Mouse (Mus musculus): ENCODE data around the gene Emc8.

Emc8 gene

GRCm38 (mm10) chr8:120607460-120607859 lies 60.9 kb downstream of the Emc8 start:
- no peak for DNase-seq (ENCODE audit: low read depth, low spot score)

Data from A20 (cell line).